8 mouse cellular contexts compared by ENCODE assay signal in the genomic region with DNA sequence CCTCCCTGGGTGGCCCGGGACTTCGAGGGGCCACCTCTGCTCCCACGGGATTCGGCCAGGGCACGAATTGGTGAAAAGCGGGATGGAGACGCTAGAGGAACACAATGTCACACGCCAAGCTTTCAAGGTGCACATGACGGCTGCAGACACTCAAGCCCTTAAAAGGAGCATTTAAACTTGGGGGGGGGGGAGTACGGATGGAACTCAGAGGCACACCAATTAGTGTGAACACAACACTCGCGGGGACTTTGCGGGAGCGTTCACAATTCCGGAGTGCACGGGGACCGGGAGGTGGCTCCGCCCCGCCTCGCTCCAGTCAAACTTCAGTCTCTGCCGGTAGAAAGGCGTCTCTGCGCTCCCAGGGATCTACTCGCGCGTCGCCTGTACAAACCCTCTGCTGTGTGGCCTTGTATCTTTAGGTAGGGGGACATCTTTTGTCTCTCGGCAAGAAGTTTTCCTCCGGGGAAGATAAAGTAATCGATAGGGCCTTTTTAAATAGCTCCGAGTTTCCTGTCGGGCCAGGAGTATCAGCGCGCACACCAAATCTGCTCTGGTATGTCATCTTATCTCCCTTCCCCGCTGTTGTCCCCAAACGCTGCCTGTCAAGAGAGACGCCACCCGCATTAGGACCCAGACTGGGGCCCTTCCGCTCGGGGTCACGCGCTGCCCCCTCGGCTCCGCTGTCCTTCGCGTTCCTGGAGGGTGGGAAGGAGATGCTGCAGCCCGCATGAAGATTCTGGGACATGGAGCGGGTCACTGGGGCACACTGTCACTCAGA. TPM values are rescaled to one million over a fixed set of nuclear protein-coding genes. Genes with fewer than 3 reads are reported as not detected.
DNase-seq lines count a peak whose midpoint lies in the region; ATAC-seq lines count a peak whose summit lies in the region.

No protein-coding gene starts in this region.

- H3K27ac ChIP-seq in kidney, embryonic 14.5 days (ENCODE audit: low read depth, low read length) = no peak overlapping the region
- H3K27ac ChIP-seq in forebrain, embryonic 11.5 days (ENCODE audit: low read depth, low read length) = no peak overlapping the region
- no peak overlapping the region for H3K27ac ChIP-seq in intestine, embryonic 16.5 days (ENCODE audit: low read length)

- H3K9me3 ChIP-seq in kidney, embryonic 14.5 days (ENCODE audit: control insufficient read depth, low read length) = no peaks in the 10 kb centered on the region
- no peaks in the 10 kb centered on the region for H3K9me3 ChIP-seq in forebrain, embryonic 11.5 days (ENCODE audit: control insufficient read depth, low read length)
- H3K9me3 ChIP-seq in intestine, embryonic 16.5 days (ENCODE audit: control insufficient read depth, low read length) = no peaks in the 10 kb centered on the region

- 1% methylated on average over 48 of the region's 48 CpGs for WGBS in kidney, embryonic 14.5 days
- under 1% methylated on average over 48 of the region's 48 CpGs for WGBS in forebrain, embryonic 11.5 days
- WGBS in intestine, embryonic 16.5 days = under 1% methylated on average over 47 of the region's 48 CpGs

- H3K4me3 ChIP-seq in kidney, embryonic 14.5 days (ENCODE audit: low read length) = peak overlapping the region; percentile 24
- peak overlapping the region; percentile 9; the same call in 1 of the 2 replicates for H3K4me3 ChIP-seq in forebrain, embryonic 11.5 days (ENCODE audit: low read depth, low read length)
- peak overlapping the region; percentile 28 for H3K4me3 ChIP-seq in intestine, embryonic 16.5 days (ENCODE audit: low read length)

- peaks cover 13% of the 10 kb centered on the region; the same call in 1 of the 2 replicates for H3K4me1 ChIP-seq in kidney, embryonic 14.5 days (ENCODE audit: control insufficient read depth, insufficient read depth, low read length)
- peaks cover 3% of the 10 kb centered on the region; the same call in 1 of the 2 replicates for H3K4me1 ChIP-seq in forebrain, embryonic 11.5 days (replicated peaks; ENCODE audit: control insufficient read depth, insufficient read depth, low read length)
- H3K4me1 ChIP-seq in intestine, embryonic 16.5 days (ENCODE audit: control insufficient read depth, insufficient read depth, low read length) = peaks cover 12% of the 10 kb centered on the region; the same call in 1 of the 2 replicates

- H3K36me3 ChIP-seq in kidney, embryonic 14.5 days (ENCODE audit: control insufficient read depth, insufficient read depth, low read length) = no peaks in the 10 kb centered on the region
- H3K36me3 ChIP-seq in forebrain, embryonic 11.5 days (ENCODE audit: control insufficient read depth, insufficient read depth, low read length) = no peaks in the 10 kb centered on the region
- H3K36me3 ChIP-seq in intestine, embryonic 16.5 days (ENCODE audit: control insufficient read depth, insufficient read depth, low read length) = no peaks in the 10 kb centered on the region

- no peak overlapping the region for H3K9ac ChIP-seq in kidney, embryonic 14.5 days (ENCODE audit: low read depth, low read length)
- H3K9ac ChIP-seq in forebrain, embryonic 11.5 days (ENCODE audit: low read length) = no peak overlapping the region
- H3K9ac ChIP-seq in intestine, embryonic 16.5 days (ENCODE audit: low read depth, low read length) = no peak overlapping the region

- no peak for DNase-seq in kidney, adult 9 months
- peak; percentile 58 for DNase-seq in forebrain, embryonic 11.5 days (ENCODE audit: low spot score)
- DNase-seq in naive thymus-derived CD4-positive, alpha-beta T cell, adult 2 months (ENCODE audit: low read depth) = peak; percentile 26
- no peak for DNase-seq in right cerebral cortex, postnatal 25 days
- no peak for DNase-seq in right cerebral cortex, postnatal 14 days

- H3K27me3 ChIP-seq in kidney, embryonic 14.5 days (ENCODE audit: control insufficient read depth, insufficient read depth, low read length) = peaks cover 92% of the 10 kb centered on the region
- peaks cover 80% of the 10 kb centered on the region for H3K27me3 ChIP-seq in forebrain, embryonic 11.5 days (ENCODE audit: control insufficient read depth, insufficient read depth, low read length)
- H3K27me3 ChIP-seq in intestine, embryonic 16.5 days (replicated peaks; ENCODE audit: control insufficient read depth, insufficient read depth, low read length) = peaks cover 66% of the 10 kb centered on the region

- peak overlapping the region; percentile 27; the same call in 1 of the 2 replicates for H3K4me2 ChIP-seq in kidney, embryonic 14.5 days (replicated peaks; ENCODE audit: low read depth, low read length)
- peak overlapping the region; percentile 28 for H3K4me2 ChIP-seq in forebrain, embryonic 11.5 days (ENCODE audit: low read depth, low read length, severe bottlenecking)
- peak overlapping the region; percentile 43 for H3K4me2 ChIP-seq in intestine, embryonic 16.5 days (ENCODE audit: low read depth, low read length)

- ATAC-seq in kidney, embryonic 14.5 days (ENCODE audit: low FRiP score, low TSS enrichment) = no peak
- no peak for ATAC-seq in forebrain, embryonic 11.5 days (replicated peaks; ENCODE audit: low FRiP score)
- ATAC-seq in intestine, embryonic 16.5 days = no peak; the same call in 1 of the 2 replicates
- no peak for ATAC-seq in megakaryocyte-erythroid progenitor cell, adult 5-6 weeks (replicated peaks; ENCODE audit: low FRiP score, low TSS enrichment, poor library complexity, severe bottlenecking)

RNA-seq across cellular contexts. Expression of gene Nkx2-5, which starts 5.7 kb away (rescaled TPM):
- not detected in 2 replicates for polyA plus RNA-seq in kidney, embryonic 14.5 days (2014; fragmentation: Nextera tagmentation; extraction: Ambion mirVana)
- polyA plus RNA-seq in forebrain, embryonic 11.5 days (2014; fragmentation: Nextera tagmentation; extraction: Ambion mirVana) = not detected in 2 replicates
- 0.09 TPM in 1 of 2 replicates, not detected in the other for polyA plus RNA-seq in intestine, embryonic 16.5 days (2015; fragmentation: Nextera tagmentation; extraction: Ambion mirVana)
- total RNA-seq in megakaryocyte-erythroid progenitor cell, adult 5-6 weeks (2014; fragmentation: Nextera tagmentation) = not detected in 2 replicates
- not detected in 2 replicates for total RNA-seq in megakaryocyte-erythroid progenitor cell, adult 5-6 weeks (2017)

Comparison
In these comparisons a context has a peak if more than half of its experiments do, and no peak if none do; other contexts are left out.
1. DNase-seq: peak in forebrain, embryonic 11.5 days (single experiment) and naive thymus-derived CD4-positive, alpha-beta T cell, adult 2 months (single experiment); none in kidney, adult 9 months (single experiment), right cerebral cortex, postnatal 25 days (single experiment) and right cerebral cortex, postnatal 14 days (single experiment).
2. Peak in every context shown above with its lines, with median percentiles within 50 percentile points of each other: H3K4me2 ChIP-seq and H3K4me3 ChIP-seq.